Mouse (Mus musculus) liver, adult 2 months (tissue): ENCODE measurements at regions not wholly inside any gene's neighbourhood (a gene's known extent, or its start where the extent isn't known, plus 50 kb on each side); places are given as distances from the start of the nearest gene placed in this dataset.

Experiments used
- CTCF ChIP-seq: fragments of 200-500 bp; IDR thresholded peaks from 2 replicates; pipeline ENCODE4 v1.5.1; 2011; ENCODE audit warnings: low read depth, low read length, control low read depth
- POLR2A ChIP-seq: fragments of 200-500 bp; IDR thresholded peaks from 2 replicates; pipeline ENCODE4 v1.6.1; 2011; ENCODE audit warnings: low read length, control low read depth; ENCODE audit not compliant: insufficient read depth; ENCODE audit errors: extremely low read depth

GRCm38 (mm10) chr5:12759634-12760033, 365.6 kb upstream of the Sema3a start:
- TF ChIP-seq CTCF (no peak), POLR2A (no peak)
